Mouse (Mus musculus) embryo, embryonic 11.5 days (tissue): ENCODE results near the gene Fancb.

ENCODE experiments used
- DNase-seq: peaks from one replicate; pipeline ENCODE4 v3.0.0-alpha.2; 2012; ENCODE audit warnings: low read depth, low spot score

Gene Fancb

GRCm38 (mm10) chrX:164980193-164980775, at the start of gene Fancb, which contains the start of gene Mospd2:
Gene Fancb, plus strand, starts transcription at chrX:164980592.
Gene Mospd2, minus strand, starts transcription at chrX:164980375.
- DNase-seq: peak; percentile 78

- no peak for DNase-seq
Measured at GRCm38 (mm10) chrX:164941540-164941939, 38.9 kb upstream of the Fancb start.

- DNase-seq: no peak
Measured at GRCm38 (mm10) chrX:164951858-164952576, 28.4 kb upstream of the Fancb start.

GRCm38 (mm10) chrX:164952601-164953375, 27.6 kb upstream of the Fancb start:
- DNase-seq: no peak

GRCm38 (mm10) chrX:164965750-164966448, 14.5 kb upstream of the Fancb start:
- DNase-seq: no peak

- DNase-seq: no peak
Measured at GRCm38 (mm10) chrX:164971206-164971605, 9.2 kb upstream of the Fancb start.

GRCm38 (mm10) chrX:164978866-164979265, 1.5 kb upstream of the Fancb start:
- DNase-seq: no peak

GRCm38 (mm10) chrX:165003141-165003540, 22.7 kb downstream of the Fancb start:
- DNase-seq: no peak

GRCm38 (mm10) chrX:165004779-165005324, 24.5 kb downstream of the Fancb start, which contains the start of gene Gm17604:
Gene Gm17604, minus strand, starts transcription at chrX:165004829.
- no peak for DNase-seq
